Mouse (Mus musculus) heart, adult 2 months (tissue): ENCODE measurements around the gene Rad9b. TPM values are rescaled to one million over a fixed set of nuclear protein-coding genes. Genes with fewer than 3 reads are reported as not detected.

Source experiments
- DNase-seq, 2 experiments: peaks; one replicate each; pipeline ENCODE4 v3.0.0; 2021
- H3K27ac ChIP-seq: fragments of 200-600 bp; 2 replicates; pipeline ENCODE4 v1.8.1; 2022
- H3K27me3 ChIP-seq: fragments of 200-500 bp; 2 replicates; pipeline ENCODE4 v1.6.1; 2012; ENCODE audit warnings: mild to moderate bottlenecking, low read length, inconsistent platforms, mixed read lengths; ENCODE audit not compliant: control insufficient read depth, insufficient read depth
- H3K36me3 ChIP-seq: fragments of 200-500 bp; 2 replicates; pipeline ENCODE4 v1.6.1; 2012; ENCODE audit warnings: low read length, inconsistent platforms; ENCODE audit not compliant: control insufficient read depth, insufficient read depth
- H3K4me1 ChIP-seq: fragments of 200-500 bp; 2 replicates; pipeline ENCODE4 v1.6.1; 2011; ENCODE audit warnings: low read length; ENCODE audit not compliant: control insufficient read depth, insufficient read depth
- H3K4me3 ChIP-seq: fragments of 200-600 bp; 2 replicates; pipeline ENCODE4 v1.8.1; 2022
- H3K79me2 ChIP-seq: fragments of 200-500 bp; replicated peaks from 2 replicates; pipeline ENCODE4 v1.6.1; 2012; ENCODE audit warnings: mild to moderate bottlenecking, inconsistent platforms, low read length, moderate library complexity, mixed read lengths; ENCODE audit not compliant: control insufficient read depth, insufficient read depth
- H3K9ac ChIP-seq: fragments of 200-500 bp; 2 replicates; pipeline ENCODE4 v1.6.1; 2012; ENCODE audit warnings: low read depth, mild to moderate bottlenecking, control low read depth, inconsistent platforms, low read length, mixed read lengths
- CTCF ChIP-seq: fragments of 200-600 bp; IDR thresholded peaks from 2 replicates; pipeline ENCODE4 v1.8.1; 2022; ENCODE audit warnings: antibody characterized with exemption, mild to moderate bottlenecking, moderate library complexity
- EP300 ChIP-seq: fragments of 200-500 bp; IDR thresholded peaks from 2 replicates; pipeline ENCODE4 v1.6.1; 2011; ENCODE audit warnings: low read depth, low read length, control low read depth; ENCODE audit not compliant: insufficient read depth
- POLR2A ChIP-seq: fragments of 200-500 bp; IDR thresholded peaks from 2 replicates; pipeline ENCODE4 v1.6.1; 2011; ENCODE audit warnings: mild to moderate bottlenecking, low read depth, low read length, control low read depth; ENCODE audit not compliant: insufficient read depth
- WGBS: fragments of 180-500 bp; shearing (Covaris S2); methylation state at CpG from one replicate; pipeline ENCODE4 v1.1.7; 2018; 5-methylcytosine and 5-hydroxymethylcytosine counted together
- intact Hi-C: fragments of 180-260 bp; cut with DNase I; formaldehyde crosslinking; loops from one replicate; pipeline ENCODE4 v1.15.1; 2025
- polyA plus RNA-seq: library from polyadenylated mRNA; depleted of rRNA; stranded (reverse); fragments of >200 nt; gene quantifications from 2 replicates; pipeline ENCODE4 v1.2.3, GENCODE M21; 2012; rRNA removed
- total RNA-seq, 2 experiments: library from RNA; stranded (reverse); gene quantifications; 2 replicates each; pipeline ENCODE4 v1.2.3; 2021

Gene Rad9b
- total and polyA plus RNA-seq, 3 experiments, result 0.50 to 2.5 (median 0.97) TPM

GRCm38 (mm10) chr5:122283828-122284182 lies 70.2 kb downstream of the Rad9b start:
- H3K4me1 ChIP-seq, result peaks cover 16% of the 10 kb centered on the region
- 14% methylated on average over 2 of the region's 2 CpGs for WGBS
- peaks cover 8% of the 10 kb centered on the region for H3K79me2 ChIP-seq
- no peaks in the 10 kb centered on the region for H3K27me3 ChIP-seq
- no peak overlapping the region for H3K27ac ChIP-seq
- TF ChIP-seq CTCF, result no peak
- TF ChIP-seq EP300, result no peak
- H3K9ac ChIP-seq, result no peak overlapping the region
- intact Hi-C loops, result loop anchor here (2.0 kb wide), 1 partner anchor 31 kb away; no protein-coding TSS in a partner anchor
- no peak overlapping the region; the same call in 1 of the 2 replicates for H3K4me3 ChIP-seq
- DNase-seq, result no peak
- peaks cover 10% of the 10 kb centered on the region for H3K36me3 ChIP-seq

DNA sequence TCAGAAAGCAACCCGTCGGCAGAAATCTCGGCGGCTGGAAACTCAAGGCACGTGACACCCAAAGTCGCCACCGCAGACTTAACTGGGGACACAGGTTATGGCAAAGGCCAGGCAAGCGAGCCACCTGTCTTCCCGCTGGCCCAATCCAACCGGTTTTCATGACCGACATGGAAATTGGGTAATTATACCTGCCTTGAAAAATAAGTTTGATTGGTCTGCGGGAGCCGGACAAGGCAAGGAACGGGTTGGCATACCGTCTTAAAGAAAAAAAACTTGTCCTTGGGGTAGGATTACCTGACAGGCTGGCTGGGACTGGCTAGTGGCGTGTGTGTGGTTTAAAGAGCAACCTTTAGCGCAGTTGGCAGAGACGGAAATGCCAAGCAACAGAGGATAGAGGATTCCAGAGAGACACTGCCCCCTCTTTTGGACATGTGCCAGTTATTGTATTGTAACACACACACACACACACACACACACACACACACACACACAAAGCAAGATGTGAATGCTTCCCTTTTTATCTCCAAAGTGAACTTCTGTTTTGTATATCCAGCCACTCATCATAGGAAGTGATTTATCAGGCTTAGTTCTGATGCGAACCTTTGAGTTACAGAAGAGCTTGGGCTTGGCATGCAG lies 73.1 kb downstream of the Rad9b start:
- Histone ChIP-seq H3K27me3 (no peaks in the 10 kb centered on the region), H3K27ac (peak overlapping the region; percentile 54), H3K4me1 (peaks cover 5% of the 10 kb centered on the region), H3K36me3 (0 out of 2 replicates have a peak, but pooled peaks cover 2% of the 10 kb centered on the region), H3K9ac (0 out of 2 replicates have a peak overlapping the region, but pooled peaks have one; percentile 10), H3K4me3 (peak overlapping the region; percentile 20), H3K79me2 (peaks cover 5% of the 10 kb centered on the region)
- 21% methylated on average over 19 of the region's 19 CpGs for WGBS
- TF ChIP-seq CTCF (no peak), POLR2A (no peak), EP300 (no peak)
- DNase-seq, result peak; percentile 49 to 56
- intact Hi-C loops, result loop anchor here (2.0 kb wide), 1 partner anchor 16 kb away; the partner anchor contains the start of gene Tctn1

GRCm38 (mm10) chr5:122280422-122280826 lies 73.6 kb downstream of the Rad9b start:
- no peak overlapping the region for H3K4me3 ChIP-seq
- H3K79me2 ChIP-seq, result peaks cover 5% of the 10 kb centered on the region
- H3K36me3 ChIP-seq, result 0 out of 2 replicates have a peak, but pooled peaks cover 2% of the 10 kb centered on the region
- no peak for TF ChIP-seq POLR2A
- TF ChIP-seq EP300, result no peak
- TF ChIP-seq CTCF, result peak; percentile 33; the same call in 1 of the 2 replicates
- H3K4me1 ChIP-seq, result peaks cover 5% of the 10 kb centered on the region
- 23% methylated on average over 6 of the region's 6 CpGs for WGBS
- no peak for DNase-seq
- no peaks in the 10 kb centered on the region for H3K27me3 ChIP-seq
- peak overlapping the region; percentile 54 for H3K27ac ChIP-seq
- intact Hi-C loops, result loop anchor here (2.0 kb wide), 1 partner anchor 16 kb away; the partner anchor contains the start of gene Tctn1
- H3K9ac ChIP-seq, result 0 out of 2 replicates have a peak overlapping the region, but pooled peaks have one; percentile 10

- Histone ChIP-seq H3K9ac (no peak overlapping the region), H3K4me3 (no peak overlapping the region), H3K27me3 (no peaks in the 10 kb centered on the region), H3K27ac (no peak overlapping the region; the same call in 1 of the 2 replicates), H3K36me3 (0 out of 2 replicates have a peak, but pooled peaks cover 2% of the 10 kb centered on the region), H3K4me1 (peaks cover 5% of the 10 kb centered on the region), H3K79me2 (peaks cover 3% of the 10 kb centered on the region)
- intact Hi-C loops, result loop anchor here (2.0 kb wide), 1 partner anchor 15 kb away; the partner anchor contains the start of gene Tctn1
- 69% methylated on average over 12 of the region's 12 CpGs for WGBS
- no peak for DNase-seq
- no peak for TF ChIP-seq EP300
- no peak for TF ChIP-seq POLR2A
- no peak for TF ChIP-seq CTCF
Observed at GRCm38 (mm10) chr5:122279799-122280421, 74.1 kb downstream of the Rad9b start.

DNA sequence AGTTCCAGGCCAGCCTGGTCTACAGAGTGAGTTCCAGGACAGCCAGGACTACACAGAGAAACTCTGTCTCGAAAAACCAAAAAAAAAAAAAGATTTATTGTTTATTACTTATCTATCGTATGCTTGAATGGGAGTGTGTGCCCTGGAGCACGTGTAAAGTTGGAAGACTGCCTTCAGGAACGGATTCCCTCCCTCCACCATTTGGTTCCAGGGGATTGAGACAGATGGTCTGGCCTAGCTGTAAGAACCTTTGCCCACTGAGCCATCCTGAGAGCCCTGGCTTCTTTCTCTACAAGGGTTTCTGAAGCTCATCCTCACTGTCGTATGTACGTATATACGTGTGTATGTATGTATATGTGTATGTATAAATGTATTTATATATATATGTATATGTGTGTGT lies 75.1 kb downstream of the Rad9b start:
- H3K4me1 ChIP-seq, result peaks cover 5% of the 10 kb centered on the region
- 84% methylated on average over 7 of the region's 7 CpGs for WGBS
- H3K27me3 ChIP-seq, result no peaks in the 10 kb centered on the region
- H3K4me3 ChIP-seq, result no peak overlapping the region
- H3K36me3 ChIP-seq, result 0 out of 2 replicates have a peak, but pooled peaks cover 2% of the 10 kb centered on the region
- no peak overlapping the region for H3K27ac ChIP-seq
- DNase-seq, result no peak
- H3K9ac ChIP-seq, result no peak overlapping the region
- no peaks in the 10 kb centered on the region for H3K79me2 ChIP-seq
- intact Hi-C loops, result no loop called here
- no peak for TF ChIP-seq POLR2A
- TF ChIP-seq EP300, result no peak
- no peak for TF ChIP-seq CTCF

DNA sequence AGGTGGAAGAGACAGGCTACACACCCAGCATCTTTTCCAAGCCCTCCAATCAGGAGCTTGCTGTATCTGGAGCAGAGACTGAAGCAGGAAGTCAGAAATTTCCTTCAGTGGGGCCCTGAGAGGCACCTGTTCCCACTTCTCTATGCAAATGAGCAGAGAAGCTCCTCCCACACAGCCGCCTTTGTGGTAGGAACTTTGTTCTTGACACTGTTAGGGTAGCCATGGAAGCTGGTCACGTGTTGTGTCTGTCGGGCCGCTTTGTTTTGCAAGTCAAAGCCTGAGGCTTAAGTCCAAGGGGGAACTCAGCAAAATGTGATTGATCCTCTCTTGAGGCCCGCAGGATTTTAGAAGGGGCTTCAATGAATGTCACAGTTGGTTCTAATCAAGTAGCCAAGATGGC lies 79.2 kb downstream of the Rad9b start:
- Histone ChIP-seq H3K4me1 (no peaks in the 10 kb centered on the region), H3K36me3 (no peaks in the 10 kb centered on the region), H3K4me3 (no peak overlapping the region), H3K79me2 (no peaks in the 10 kb centered on the region), H3K27me3 (no peaks in the 10 kb centered on the region), H3K27ac (no peak overlapping the region), H3K9ac (no peak overlapping the region)
- intact Hi-C loops, result no loop called here
- DNase-seq, result peak in 1 of 2 experiments; percentile 69
- WGBS, result 47% methylated on average over 5 of the region's 5 CpGs
- no peak for TF ChIP-seq CTCF
- no peak for TF ChIP-seq EP300
- TF ChIP-seq POLR2A, result no peak

Other genes starting within 250 kb of the Rad9b start
- gene Ccdc63, start 213.4 kb downstream of the Rad9b start, total RNA-seq, result under 1 TPM in 1 of 2 experiments, not detected in 1; 0.16 TPM
- 0.08 and 0.12 TPM in 2 replicates for gene Ccdc63, start 213.4 kb downstream of the Rad9b start, polyA plus RNA-seq
- gene Ppp1cc, start 196.0 kb downstream of the Rad9b start, total RNA-seq, result 100 to 1,000 TPM; 101 to 127 TPM
- gene Ppp1cc, start 196.0 kb downstream of the Rad9b start, polyA plus RNA-seq, result 59.7 and 87.8 TPM in 2 replicates
- gene Hvcn1, start 147.4 kb downstream of the Rad9b start, total RNA-seq, result 1 to 10 TPM in 1 of 2 experiments, under 1 TPM in 1; 0.81 to 1.5 TPM
- gene Hvcn1, start 147.4 kb downstream of the Rad9b start, polyA plus RNA-seq, result 2.4 and 2.9 TPM in 2 replicates
- gene Tctn1, start 89.8 kb downstream of the Rad9b start, total RNA-seq, result 1 to 10 TPM; 3.2 to 3.9 TPM
- gene Tctn1, start 89.8 kb downstream of the Rad9b start, polyA plus RNA-seq, result 9.4 and 9.8 TPM in 2 replicates
- gene Pptc7, start 69.9 kb downstream of the Rad9b start, total RNA-seq, result 100 to 1,000 TPM; 108 to 133 TPM
- gene Pptc7, start 69.9 kb downstream of the Rad9b start, polyA plus RNA-seq, result 77.5 and 122 TPM in 2 replicates
- gene Vps29, start 136 bp upstream of the Rad9b start, total RNA-seq, result 10 to 100 TPM; 85.4 to 91.4 TPM
- gene Vps29, start 136 bp upstream of the Rad9b start, polyA plus RNA-seq, result 39.2 and 70.9 TPM in 2 replicates
- gene Gpn3, start 17.6 kb upstream of the Rad9b start, total RNA-seq, result 10 to 100 TPM; 23.5 to 28.0 TPM
- 19.2 and 19.8 TPM in 2 replicates for gene Gpn3, start 17.6 kb upstream of the Rad9b start, polyA plus RNA-seq
- 10 to 100 TPM; 11.1 to 12.3 TPM for gene Fam216a, start 18.1 kb upstream of the Rad9b start, total RNA-seq
- 10.7 and 15.3 TPM in 2 replicates for gene Fam216a, start 18.1 kb upstream of the Rad9b start, polyA plus RNA-seq
- gene Arpc3, start 37.6 kb upstream of the Rad9b start, total RNA-seq, result 10 to 100 TPM; 91.5 to 98.7 TPM
- gene Arpc3, start 37.6 kb upstream of the Rad9b start, polyA plus RNA-seq, result 89.6 and 97.1 TPM in 2 replicates
- 10 to 100 TPM; 25.9 to 27.1 TPM for gene Anapc7, start 67.5 kb upstream of the Rad9b start, total RNA-seq
- gene Anapc7, start 67.5 kb upstream of the Rad9b start, polyA plus RNA-seq, result 23.2 and 25.4 TPM in 2 replicates
- over 10,000 TPM; 11,796 to 13,259 TPM for gene Atp2a2, start 148.0 kb upstream of the Rad9b start, total RNA-seq
- 3,546 and 6,285 TPM in 2 replicates for gene Atp2a2, start 148.0 kb upstream of the Rad9b start, polyA plus RNA-seq